Mouse (Mus musculus) thymus, adult 2 months (tissue): ENCODE results near the gene Tpp1. TPM values are rescaled to one million over a fixed set of nuclear protein-coding genes. Genes with fewer than 3 reads are reported as not detected.

Experiments used
- DNase-seq: peaks from one replicate; pipeline ENCODE4 v3.0.0; 2021
- H3K27ac ChIP-seq: fragments of 200-500 bp; 2 replicates; pipeline ENCODE4 v1.5.1; 2012; ENCODE audit warnings: low read length, control low read depth; ENCODE audit not compliant: control insufficient read depth, insufficient read depth
- H3K27me3 ChIP-seq: fragments of 200-500 bp; 2 replicates; pipeline ENCODE4 v1.6.1; 2012; ENCODE audit warnings: mild to moderate bottlenecking, low read length, moderate library complexity, mixed read lengths; ENCODE audit not compliant: control insufficient read depth, insufficient read depth
- H3K36me3 ChIP-seq: fragments of 200-500 bp; 2 replicates; pipeline ENCODE4 v1.6.1; 2012; ENCODE audit warnings: mild to moderate bottlenecking, low read length, moderate library complexity; ENCODE audit not compliant: control insufficient read depth, insufficient read depth
- H3K4me1 ChIP-seq: fragments of 200-500 bp; replicated peaks from 2 replicates; pipeline ENCODE4 v1.6.1; 2012; ENCODE audit warnings: low read length; ENCODE audit not compliant: control insufficient read depth, insufficient read depth
- H3K4me3 ChIP-seq: fragments of 200-500 bp; 2 replicates; pipeline ENCODE4 v1.5.1; 2012; ENCODE audit warnings: mild to moderate bottlenecking, low read length, control low read depth, moderate library complexity; ENCODE audit not compliant: control insufficient read depth, insufficient read depth
- CTCF ChIP-seq: fragments of 200-500 bp; IDR thresholded peaks from 2 replicates; pipeline ENCODE4 v1.5.1; 2012; ENCODE audit warnings: mild to moderate bottlenecking, control low read depth, low read length, moderate library complexity, borderline replicate concordance; ENCODE audit not compliant: control insufficient read depth, poor library complexity, insufficient read depth; ENCODE audit errors: extremely low read depth
- POLR2A ChIP-seq: fragments of 200-500 bp; IDR thresholded peaks from 2 replicates; pipeline ENCODE4 v1.6.1; 2012; ENCODE audit warnings: mild to moderate bottlenecking, low read length, control low read depth, moderate library complexity; ENCODE audit not compliant: control insufficient read depth, poor library complexity, insufficient read depth; ENCODE audit errors: extremely low read depth
- WGBS: fragments of 180-500 bp; shearing (Covaris S2); methylation state at CpG from one replicate; pipeline ENCODE4 v1.1.7; 2018; 5-methylcytosine and 5-hydroxymethylcytosine counted together
- polyA plus RNA-seq: library from polyadenylated mRNA; depleted of rRNA; stranded (reverse); fragments of >200 nt; gene quantifications from 2 replicates; pipeline ENCODE4 v1.2.3, GENCODE M21; 2012; rRNA removed

Tpp1 gene
- polyA plus RNA-seq, 1 experiment: 153 TPM

GRCm38 (mm10) chr7:105726144-105726979, 25.7 kb downstream of the Tpp1 start:
- TF ChIP-seq CTCF: no peak
- no peaks in the 10 kb centered on the region for H3K27me3 ChIP-seq
- peak; percentile 40 for DNase-seq
- H3K36me3 ChIP-seq: peaks cover 9% of the 10 kb centered on the region
- 87% methylated on average over 4 of the region's 4 CpGs for WGBS
- H3K4me1 ChIP-seq: no peaks in the 10 kb centered on the region
- H3K27ac ChIP-seq: no peak overlapping the region
- no peak overlapping the region for H3K4me3 ChIP-seq

- no peaks in the 10 kb centered on the region for H3K4me1 ChIP-seq
- H3K27me3 ChIP-seq: no peaks in the 10 kb centered on the region
- TF ChIP-seq POLR2A (no peak), CTCF (no peak)
- no peak overlapping the region for H3K4me3 ChIP-seq
- no peak for DNase-seq
- 81% methylated on average over 2 of the region's 2 CpGs for WGBS
- no peak overlapping the region for H3K27ac ChIP-seq
- H3K36me3 ChIP-seq: no peaks in the 10 kb centered on the region
Measured at GRCm38 (mm10) chr7:105721916-105722315, 30.1 kb downstream of the Tpp1 start.

- TF ChIP-seq CTCF: no peak
- no peak for TF ChIP-seq POLR2A
- WGBS: 68% methylated on average over 3 of the region's 3 CpGs
- Histone ChIP-seq H3K4me3 (no peak overlapping the region), H3K4me1 (no peaks in the 10 kb centered on the region), H3K27ac (no peak overlapping the region), H3K36me3 (no peaks in the 10 kb centered on the region), H3K27me3 (no peaks in the 10 kb centered on the region)
- DNase-seq: peak; percentile 10
Measured at GRCm38 (mm10) chr7:105715366-105715765, 36.7 kb downstream of the Tpp1 start.

- Histone ChIP-seq H3K36me3 (no peaks in the 10 kb centered on the region), H3K4me1 (no peaks in the 10 kb centered on the region), H3K27ac (no peak overlapping the region), H3K4me3 (no peak overlapping the region), H3K27me3 (no peaks in the 10 kb centered on the region)
- WGBS: 98% methylated on average over 5 of the region's 5 CpGs
- DNase-seq: no peak
- TF ChIP-seq POLR2A (no peak), CTCF (no peak)
Measured at GRCm38 (mm10) chr7:105708733-105709132, 43.3 kb downstream of the Tpp1 start.

GRCm38 (mm10) chr7:105703816-105704215, 48.2 kb downstream of the Tpp1 start:
- Histone ChIP-seq H3K36me3 (no peaks in the 10 kb centered on the region), H3K27ac (no peak overlapping the region), H3K4me1 (no peaks in the 10 kb centered on the region), H3K27me3 (no peaks in the 10 kb centered on the region), H3K4me3 (no peak overlapping the region)
- 91% methylated on average over 4 of the region's 4 CpGs for WGBS
- TF ChIP-seq CTCF (no peak), POLR2A (no peak)
- no peak for DNase-seq

GRCm38 (mm10) chr7:105703184-105703583, 48.9 kb downstream of the Tpp1 start:
- no peak for DNase-seq
- H3K4me1 ChIP-seq: no peaks in the 10 kb centered on the region
- H3K36me3 ChIP-seq: no peaks in the 10 kb centered on the region
- WGBS: 93% methylated on average over 16 of the region's 16 CpGs
- H3K27ac ChIP-seq: no peak overlapping the region
- no peak for TF ChIP-seq POLR2A
- TF ChIP-seq CTCF: no peak
- H3K4me3 ChIP-seq: no peak overlapping the region
- no peaks in the 10 kb centered on the region for H3K27me3 ChIP-seq

Other genes with a start within 250 kb of the Tpp1 start
- 43.3 and 47.7 TPM in 2 replicates for gene Smpd1, start 197.9 kb downstream of the Tpp1 start, polyA plus RNA-seq
- gene Apbb1, start 170.6 kb downstream of the Tpp1 start, polyA plus RNA-seq: 17.7 and 34.8 TPM in 2 replicates
- 0.97 and 8.6 TPM in 2 replicates for gene Hpx, start 152.1 kb downstream of the Tpp1 start, polyA plus RNA-seq
- 22.0 and 24.1 TPM in 2 replicates for gene Trim3, start 118.7 kb downstream of the Tpp1 start, polyA plus RNA-seq
- gene Timm10b, start 112.2 kb downstream of the Tpp1 start, polyA plus RNA-seq: 151 and 194 TPM in 2 replicates
- 53.6 and 56.8 TPM in 2 replicates for gene Arfip2, start 111.8 kb downstream of the Tpp1 start, polyA plus RNA-seq
- 414 and 445 TPM in 2 replicates for gene Gm45799, start 111.7 kb downstream of the Tpp1 start, polyA plus RNA-seq
- 1.4 and 2.7 TPM in 2 replicates for gene Dnhd1, start 101.4 kb downstream of the Tpp1 start, polyA plus RNA-seq
- gene Ilk, start 15.6 kb downstream of the Tpp1 start, polyA plus RNA-seq: 179 and 182 TPM in 2 replicates
- 16.3 and 17.1 TPM in 2 replicates for gene Rrp8, start 14.8 kb downstream of the Tpp1 start, polyA plus RNA-seq
- gene Taf10, start 7.9 kb downstream of the Tpp1 start, polyA plus RNA-seq: 553 and 667 TPM in 2 replicates
- gene Dchs1, start 35.4 kb upstream of the Tpp1 start, polyA plus RNA-seq: 2.0 and 2.1 TPM in 2 replicates
- 140 and 157 TPM in 2 replicates for gene Mrpl17, start 58.9 kb upstream of the Tpp1 start, polyA plus RNA-seq
- 2.6 and 5.1 TPM in 2 replicates for gene Gm4070, start 201.7 kb upstream of the Tpp1 start, polyA plus RNA-seq